Mouse (Mus musculus): ENCODE data around the gene Icos. TPM values are rescaled to one million over a fixed set of nuclear protein-coding genes. Genes with fewer than 3 reads are reported as not detected.

Gene Icos
- not detected in 2 replicates for polyA plus RNA-seq (2014; fragmentation: Nextera tagmentation; extraction: Ambion mirVana)

GRCm38 (mm10) chr1:60977641-60978040 lies at the start of gene Icos:
TSS of gene Icos (plus strand) at chr1:60977927.
- WGBS: 87% methylated on average over 6 of the region's 6 CpGs
- no peak for DNase-seq
- ATAC-seq (ENCODE audit: low FRiP score, low TSS enrichment): no peak
- no peak within 1 kb of the TSS for H3K27ac ChIP-seq (replicated peaks; ENCODE audit: low read depth, low read length)
- no peak within 1 kb of the TSS for H3K4me3 ChIP-seq (replicated peaks; ENCODE audit: low read depth, low read length)
- no peak within 1 kb of the TSS for H3K9ac ChIP-seq (replicated peaks; ENCODE audit: low read length)
- no peaks in the 10 kb centered on the region for H3K4me1 ChIP-seq (ENCODE audit: control insufficient read depth, insufficient read depth, low read length)
- H3K9me3 ChIP-seq (ENCODE audit: control insufficient read depth, low read length): no peaks in the 10 kb centered on the region
- no peaks in the 10 kb centered on the region for H3K27me3 ChIP-seq (ENCODE audit: control insufficient read depth, insufficient read depth, low read length)
- H3K36me3 ChIP-seq (ENCODE audit: control insufficient read depth, insufficient read depth, low read length): no peaks in the 10 kb centered on the region
- H3K4me2 ChIP-seq (ENCODE audit: low read length): no peak within 1 kb of the TSS

GRCm38 (mm10) chr1:60929036-60929435 lies 48.7 kb upstream of the Icos start:
- WGBS: 94% methylated on average over 3 of the region's 3 CpGs
- Histone ChIP-seq H3K27me3 (ENCODE audit: control insufficient read depth, insufficient read depth, low read length) (no peaks in the 10 kb centered on the region), H3K4me1 (ENCODE audit: control insufficient read depth, insufficient read depth, low read length) (no peaks in the 10 kb centered on the region), H3K9me3 (ENCODE audit: control insufficient read depth, low read length) (no peaks in the 10 kb centered on the region), H3K27ac (replicated peaks; ENCODE audit: low read depth, low read length) (no peak overlapping the region), H3K4me3 (replicated peaks; ENCODE audit: low read depth, low read length) (no peak overlapping the region), H3K36me3 (ENCODE audit: control insufficient read depth, insufficient read depth, low read length) (no peaks in the 10 kb centered on the region), H3K4me2 (ENCODE audit: low read length) (no peak overlapping the region), H3K9ac (replicated peaks; ENCODE audit: low read length) (no peak overlapping the region)
- DNase-seq (no peak), ATAC-seq (ENCODE audit: low FRiP score, low TSS enrichment) (no peak)

- H3K9me3 ChIP-seq (ENCODE audit: control insufficient read depth, low read length): no peaks in the 10 kb centered on the region
- H3K27ac ChIP-seq (replicated peaks; ENCODE audit: low read depth, low read length): no peak overlapping the region
- no peaks in the 10 kb centered on the region for H3K27me3 ChIP-seq (ENCODE audit: control insufficient read depth, insufficient read depth, low read length)
- ATAC-seq (ENCODE audit: low FRiP score, low TSS enrichment) (no peak), DNase-seq (no peak)
- H3K4me1 ChIP-seq (ENCODE audit: control insufficient read depth, insufficient read depth, low read length): no peaks in the 10 kb centered on the region
- 91% methylated on average over 7 of the region's 7 CpGs for WGBS
- no peaks in the 10 kb centered on the region for H3K36me3 ChIP-seq (ENCODE audit: control insufficient read depth, insufficient read depth, low read length)
- no peak overlapping the region for H3K4me3 ChIP-seq (replicated peaks; ENCODE audit: low read depth, low read length)
- no peak overlapping the region for H3K9ac ChIP-seq (replicated peaks; ENCODE audit: low read length)
- no peak overlapping the region for H3K4me2 ChIP-seq (ENCODE audit: low read length)
Measured at GRCm38 (mm10) chr1:60930397-60930796, 47.3 kb upstream of the Icos start.

GRCm38 (mm10) chr1:60935968-60936581 lies 41.7 kb upstream of the Icos start:
- Histone ChIP-seq H3K27ac (replicated peaks; ENCODE audit: low read depth, low read length) (0 out of 2 replicates have a peak overlapping the region, but pooled peaks have one; percentile 16), H3K9ac (replicated peaks; ENCODE audit: low read length) (no peak overlapping the region), H3K9me3 (ENCODE audit: control insufficient read depth, low read length) (no peaks in the 10 kb centered on the region), H3K4me2 (ENCODE audit: low read length) (peak overlapping the region; percentile 14), H3K4me1 (ENCODE audit: control insufficient read depth, insufficient read depth, low read length) (no peaks in the 10 kb centered on the region; the same call in 1 of the 2 replicates), H3K4me3 (replicated peaks; ENCODE audit: low read depth, low read length) (no peak overlapping the region), H3K36me3 (ENCODE audit: control insufficient read depth, insufficient read depth, low read length) (no peaks in the 10 kb centered on the region), H3K27me3 (ENCODE audit: control insufficient read depth, insufficient read depth, low read length) (no peaks in the 10 kb centered on the region)
- ATAC-seq (ENCODE audit: low FRiP score, low TSS enrichment) (no peak), DNase-seq (peak; percentile 34)
- WGBS: 47% methylated on average over 8 of the region's 8 CpGs

GRCm38 (mm10) chr1:60936963-60937711 lies 40.6 kb upstream of the Icos start:
- no peaks in the 10 kb centered on the region for H3K9me3 ChIP-seq (ENCODE audit: control insufficient read depth, low read length)
- no peak overlapping the region for H3K9ac ChIP-seq (replicated peaks; ENCODE audit: low read length)
- WGBS: 87% methylated on average over 6 of the region's 6 CpGs
- no peak overlapping the region for H3K4me2 ChIP-seq (ENCODE audit: low read length)
- DNase-seq (no peak), ATAC-seq (ENCODE audit: low FRiP score, low TSS enrichment) (no peak)
- H3K27me3 ChIP-seq (ENCODE audit: control insufficient read depth, insufficient read depth, low read length): no peaks in the 10 kb centered on the region
- no peak overlapping the region for H3K27ac ChIP-seq (replicated peaks; ENCODE audit: low read depth, low read length)
- H3K4me1 ChIP-seq (ENCODE audit: control insufficient read depth, insufficient read depth, low read length): no peaks in the 10 kb centered on the region; the same call in 1 of the 2 replicates
- no peaks in the 10 kb centered on the region for H3K36me3 ChIP-seq (ENCODE audit: control insufficient read depth, insufficient read depth, low read length)
- no peak overlapping the region for H3K4me3 ChIP-seq (replicated peaks; ENCODE audit: low read depth, low read length)

- ATAC-seq (ENCODE audit: low FRiP score, low TSS enrichment) (no peak), DNase-seq (no peak)
- WGBS: 84% methylated on average over 2 of the region's 2 CpGs
Measured at GRCm38 (mm10) chr1:60938256-60938655, 39.5 kb upstream of the Icos start.

GRCm38 (mm10) chr1:60938974-60939373 lies 38.8 kb upstream of the Icos start:
- H3K36me3 ChIP-seq (ENCODE audit: control insufficient read depth, insufficient read depth, low read length): no peaks in the 10 kb centered on the region
- no peaks in the 10 kb centered on the region for H3K9me3 ChIP-seq (ENCODE audit: control insufficient read depth, low read length)
- H3K27me3 ChIP-seq (ENCODE audit: control insufficient read depth, insufficient read depth, low read length): no peaks in the 10 kb centered on the region
- no peak overlapping the region for H3K9ac ChIP-seq (replicated peaks; ENCODE audit: low read length)
- H3K4me3 ChIP-seq (replicated peaks; ENCODE audit: low read depth, low read length): no peak overlapping the region
- ATAC-seq (ENCODE audit: low FRiP score, low TSS enrichment) (no peak), DNase-seq (no peak)
- no peaks in the 10 kb centered on the region; the same call in 1 of the 2 replicates for H3K4me1 ChIP-seq (ENCODE audit: control insufficient read depth, insufficient read depth, low read length)
- H3K27ac ChIP-seq (replicated peaks; ENCODE audit: low read depth, low read length): no peak overlapping the region
- no peak overlapping the region for H3K4me2 ChIP-seq (ENCODE audit: low read length)
- 86% methylated on average over 5 of the region's 5 CpGs for WGBS

More at GRCm38 (mm10) chr1:60938256-60938655, 39.5 kb upstream of the Icos start:
- H3K4me2 ChIP-seq (ENCODE audit: low read length): no peak overlapping the region
- no peaks in the 10 kb centered on the region for H3K9me3 ChIP-seq (ENCODE audit: control insufficient read depth, low read length)
- no peak overlapping the region for H3K4me3 ChIP-seq (replicated peaks; ENCODE audit: low read depth, low read length)
- no peaks in the 10 kb centered on the region; the same call in 1 of the 2 replicates for H3K4me1 ChIP-seq (ENCODE audit: control insufficient read depth, insufficient read depth, low read length)
- H3K27me3 ChIP-seq (ENCODE audit: control insufficient read depth, insufficient read depth, low read length): no peaks in the 10 kb centered on the region
- no peak overlapping the region for H3K27ac ChIP-seq (replicated peaks; ENCODE audit: low read depth, low read length)
- H3K9ac ChIP-seq (replicated peaks; ENCODE audit: low read length): no peak overlapping the region
- H3K36me3 ChIP-seq (ENCODE audit: control insufficient read depth, insufficient read depth, low read length): no peaks in the 10 kb centered on the region

- Histone ChIP-seq H3K4me2 (ENCODE audit: low read length) (no peak overlapping the region), H3K27me3 (ENCODE audit: control insufficient read depth, insufficient read depth, low read length) (no peaks in the 10 kb centered on the region), H3K4me3 (replicated peaks; ENCODE audit: low read depth, low read length) (no peak overlapping the region), H3K27ac (replicated peaks; ENCODE audit: low read depth, low read length) (no peak overlapping the region), H3K36me3 (ENCODE audit: control insufficient read depth, insufficient read depth, low read length) (no peaks in the 10 kb centered on the region), H3K4me1 (ENCODE audit: control insufficient read depth, insufficient read depth, low read length) (no peaks in the 10 kb centered on the region; the same call in 1 of the 2 replicates), H3K9me3 (ENCODE audit: control insufficient read depth, low read length) (no peaks in the 10 kb centered on the region), H3K9ac (replicated peaks; ENCODE audit: low read length) (no peak overlapping the region)
- DNase-seq (no peak), ATAC-seq (ENCODE audit: low FRiP score, low TSS enrichment) (no peak)
- WGBS: 80% methylated on average over 3 of the region's 3 CpGs
Measured at GRCm38 (mm10) chr1:60940023-60940422, 37.7 kb upstream of the Icos start.

- no peaks in the 10 kb centered on the region for H3K36me3 ChIP-seq (ENCODE audit: control insufficient read depth, insufficient read depth, low read length)
- no peak overlapping the region for H3K4me3 ChIP-seq (replicated peaks; ENCODE audit: low read depth, low read length)
Measured at GRCm38 (mm10) chr1:60940620-60941019, 37.1 kb upstream of the Icos start.

More at GRCm38 (mm10) chr1:60940620-60941019, 37.1 kb upstream of the Icos start:
- DNase-seq (no peak), ATAC-seq (ENCODE audit: low FRiP score, low TSS enrichment) (no peak)
- H3K27me3 ChIP-seq (ENCODE audit: control insufficient read depth, insufficient read depth, low read length): no peaks in the 10 kb centered on the region
- no peak overlapping the region for H3K4me2 ChIP-seq (ENCODE audit: low read length)
- 94% methylated on average over 1 of the region's 1 CpGs for WGBS
- H3K9ac ChIP-seq (replicated peaks; ENCODE audit: low read length): no peak overlapping the region
- no peak overlapping the region for H3K27ac ChIP-seq (replicated peaks; ENCODE audit: low read depth, low read length)
- no peaks in the 10 kb centered on the region for H3K9me3 ChIP-seq (ENCODE audit: control insufficient read depth, low read length)
- H3K4me1 ChIP-seq (ENCODE audit: control insufficient read depth, insufficient read depth, low read length): no peaks in the 10 kb centered on the region; the same call in 1 of the 2 replicates
